Mouse (Mus musculus) layer of hippocampus, adult 8-10 months (tissue): Measurements from ENCODE around the gene Ssu72. TPM values are rescaled to one million over a fixed set of nuclear protein-coding genes. Genes with fewer than 3 reads are reported as not detected.

Experiments
- DNase-seq, 2 experiments: peaks; one replicate each; pipeline ENCODE4 v3.0.0; 2022; ENCODE audit warnings: low spot score in 2 of 2
- total RNA-seq, 4 experiments: library from RNA; stranded (reverse); gene quantifications; 2 replicates each; pipeline ENCODE4 v1.2.4; 2022

Ssu72 gene
- total RNA-seq, 4 experiments from 2014 or later = 86.8 to 99.4 (median 88.9) TPM

GRCm38 (mm10) chr4:155780895-155781294, 76.3 kb downstream of the Ssu72 start:
- DNase-seq = no peak

Other genes starting within 250 kb of the Ssu72 start
- 1 to 10 TPM; 1.9 to 4.0 (median 3.0) TPM for gene Tmem52, start 235.7 kb upstream of the Ssu72 start, total RNA-seq
- gene Gnb1, start 213.4 kb upstream of the Ssu72 start, total RNA-seq = 100 to 1,000 TPM; 649 to 753 (median 695) TPM
- gene Nadk, start 142.4 kb upstream of the Ssu72 start, total RNA-seq = 10 to 100 TPM; 52.2 to 69.2 (median 59.6) TPM
- 10 to 100 TPM; 36.1 to 48.6 (median 42.5) TPM for gene Slc35e2, start 103.4 kb upstream of the Ssu72 start, total RNA-seq
- gene Cdk11b, start 79.9 kb upstream of the Ssu72 start, total RNA-seq = 10 to 100 TPM; 42.1 to 54.8 (median 46.9) TPM
- not detected for gene Gm10563, start 59.4 kb upstream of the Ssu72 start, total RNA-seq
- gene Mmp23, start 51.4 kb upstream of the Ssu72 start, total RNA-seq = 1 to 10 TPM; 2.8 to 5.0 (median 3.5) TPM
- 100 to 1,000 TPM; 101 to 122 (median 113) TPM for gene Mib2, start 35.6 kb upstream of the Ssu72 start, total RNA-seq
- 10 to 100 TPM; 22.6 to 30.6 (median 26.6) TPM for gene Fndc10, start 10.5 kb upstream of the Ssu72 start, total RNA-seq
- 10 to 100 TPM; 32.7 to 35.8 (median 34.4) TPM for gene Tmem240, start 30.0 kb downstream of the Ssu72 start, total RNA-seq
- gene Atad3a, start 56.3 kb downstream of the Ssu72 start, total RNA-seq = 10 to 100 TPM; 62.3 to 79.7 (median 65.0) TPM
- gene Vwa1, start 69.9 kb downstream of the Ssu72 start, total RNA-seq = 10 to 100 TPM; 13.3 to 14.9 (median 14.2) TPM
- gene Tmem88b, start 81.1 kb downstream of the Ssu72 start, total RNA-seq = 10 to 100 TPM; 30.2 to 36.9 (median 34.5) TPM
- not detected for gene Ankrd65, start 85.6 kb downstream of the Ssu72 start, total RNA-seq
- 10 to 100 TPM; 74.2 to 85.2 (median 78.2) TPM for gene Mrpl20, start 98.1 kb downstream of the Ssu72 start, total RNA-seq
- 100 to 1,000 TPM in 1 of 4 experiments, 10 to 100 TPM in 3; 69.6 to 104 (median 79.7) TPM for gene Ccnl2, start 107.7 kb downstream of the Ssu72 start, total RNA-seq
- gene Aurkaip1, start 126.5 kb downstream of the Ssu72 start, total RNA-seq = 100 to 1,000 TPM in 1 of 4 experiments, 10 to 100 TPM in 3; 95.2 to 103 (median 97.9) TPM
- 10 to 100 TPM in 2 of 4 experiments, 1 to 10 TPM in 2; 7.4 to 10.9 (median 9.6) TPM for gene Mxra8, start 134.9 kb downstream of the Ssu72 start, total RNA-seq
- 10 to 100 TPM; 71.0 to 91.3 (median 82.6) TPM for gene Dvl1, start 142.6 kb downstream of the Ssu72 start, total RNA-seq
- under 1 TPM; 0.25 to 0.32 (median 0.31) TPM for gene Tas1r3, start 158.6 kb downstream of the Ssu72 start, total RNA-seq
- gene Cptp, start 164.6 kb downstream of the Ssu72 start, total RNA-seq = 10 to 100 TPM; 27.8 to 41.9 (median 29.5) TPM
- 10 to 100 TPM; 30.5 to 40.2 (median 35.9) TPM for gene Ints11, start 164.7 kb downstream of the Ssu72 start, total RNA-seq
- gene Pusl1, start 187.0 kb downstream of the Ssu72 start, total RNA-seq = 10 to 100 TPM; 54.8 to 64.2 (median 57.7) TPM
- 100 to 1,000 TPM; 116 to 124 (median 120) TPM for gene Acap3, start 187.0 kb downstream of the Ssu72 start, total RNA-seq
- 10 to 100 TPM; 58.5 to 69.0 (median 66.3) TPM for gene Ube2j2, start 239.0 kb downstream of the Ssu72 start, total RNA-seq